In genomic region chr2:65690456-65691184, GRCm38 (mm10) we compare ENCODE assay signal across 11 mouse cellular contexts.
DNase-seq lines count a peak whose midpoint lies in the region; ATAC-seq and TF ChIP-seq lines count a peak whose summit lies in the region.
"Had no signal": no experiment of that assay in that cellular context is flagged by ENCODE, and none has a peak within 500 bp of the region (broad histone marks: within the 10 kb centered on the region; RNA-seq: fewer than 3 reads in every experiment).

No protein-coding gene starts in this region.

- TF ChIP-seq CTCF in gastrocnemius, adult 2 months (IDR thresholded peaks at IDR 0.05) = no peak

- H3K27ac ChIP-seq in gastrocnemius, adult 2 months = no peak overlapping the region
- H3K27ac ChIP-seq: midbrain, embryonic 13.5 days; stomach, embryonic 15.5 days had no signal

- ATAC-seq in cerebellum, adult (ENCODE audit: insufficient number of reproducible peaks, low FRiP score, low TSS enrichment) = peak; percentile 95
- peak; percentile 92 for ATAC-seq in frontal cortex, adult (ENCODE audit: low TSS enrichment)
- ATAC-seq: midbrain, embryonic 13.5 days had no signal

- DNase-seq in brain, adult 2 months (ENCODE audit: low read depth, low spot score) = peak; percentile 99
- peak; percentile 40 to 62 for DNase-seq in left cerebral cortex, postnatal 10 days (ENCODE audit: extremely low spot score in 1 of 2, low spot score in 2 of 2)
- no peak for DNase-seq in spleen, adult 18-20 months
- no peak for DNase-seq in gastrocnemius, adult 2 months
- no peak for DNase-seq in embryo, embryonic 11 days
- DNase-seq in liver = no peak
- DNase-seq: lung, embryonic 14.5 days had no signal

- intact Hi-C loops in left cerebral cortex, postnatal 10 days (cut with DNase I) = no loop called here
- intact Hi-C loops in gastrocnemius, adult 2 months (cut with DNase I) = no loop called here

- H3K4me3 ChIP-seq in gastrocnemius, adult 2 months = no peak overlapping the region
- H3K4me3 ChIP-seq: midbrain, embryonic 13.5 days; stomach, embryonic 15.5 days had no signal

Comparison
In these comparisons a context has a peak if more than half of its experiments do, and no peak if none do; other contexts are left out.
1. DNase-seq: peak in brain, adult 2 months (single experiment) and left cerebral cortex, postnatal 10 days (2 of 2); none in spleen, adult 18-20 months (0 of 2), gastrocnemius, adult 2 months (single experiment), embryo, embryonic 11 days (single experiment) and liver (single experiment).